Mouse (Mus musculus): ENCODE results near the gene Lca5l.

DNA sequence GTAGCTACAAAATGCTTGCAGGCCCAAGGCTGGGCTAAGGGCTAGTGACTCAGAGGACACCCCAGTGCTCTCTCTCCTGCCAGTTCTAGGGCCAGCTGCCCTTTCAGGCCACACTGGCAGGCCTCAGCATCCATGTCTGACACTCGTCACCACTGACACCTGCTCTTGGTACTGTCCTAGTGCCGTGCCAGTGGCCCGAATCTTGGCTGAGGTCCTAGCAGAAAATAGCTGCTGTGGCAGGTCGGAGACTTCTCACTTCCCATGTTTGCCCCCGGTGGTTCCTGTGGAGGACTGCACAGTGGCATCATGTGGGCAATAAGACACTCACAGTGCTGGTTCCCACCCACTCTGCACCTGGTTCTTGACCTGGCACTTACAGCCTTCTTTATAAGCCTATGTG lies 29.4 kb upstream of the Lca5l start:
- TF ChIP-seq POLR2A (IDR thresholded peaks at IDR 0.05; ENCODE audit: control insufficient read depth, extremely low read depth, insufficient read depth, low read length, poor library complexity), result no peak
- TF ChIP-seq CTCF (IDR thresholded peaks at IDR 0.05; ENCODE audit: borderline replicate concordance, control insufficient read depth, extremely low read depth, insufficient read depth, low read length, poor library complexity), result no peak
